Mouse (Mus musculus) limb, embryonic 14.5 days (tissue): ENCODE measurements around the gene Rab38. TPM values are rescaled to one million over a fixed set of nuclear protein-coding genes. Genes with fewer than 3 reads are reported as not detected.

Experiments
- ATAC-seq: fragments of 200-750 bp; cut with Nextera tagmentation; 2 replicates; pipeline ENCODE4 v1.8.0; 2017; ENCODE audit warnings: low read depth, moderate number of reproducible peaks, moderate TSS enrichment; ENCODE audit not compliant: low FRiP score
- DNase-seq: peaks from one replicate; pipeline ENCODE4 v3.0.0-alpha.2; 2015; ENCODE audit warnings: low spot score
- H3K27ac ChIP-seq: fragments of 300-500 bp; sonication (generic); replicated peaks from 2 replicates; pipeline ENCODE4 v1.5.1; 2014; ENCODE audit warnings: low read depth, mild to moderate bottlenecking, low read length, moderate library complexity, mixed read lengths
- H3K27me3 ChIP-seq: fragments of 300-500 bp; sonication (generic); 2 replicates; pipeline ENCODE4 v1.6.1; 2014; ENCODE audit warnings: low read length, mixed read lengths; ENCODE audit not compliant: control insufficient read depth, insufficient read depth
- H3K36me3 ChIP-seq: fragments of 300-500 bp; sonication (generic); 2 replicates; pipeline ENCODE4 v1.6.1; 2014; ENCODE audit warnings: mild to moderate bottlenecking, low read length, moderate library complexity, mixed read lengths; ENCODE audit not compliant: control insufficient read depth, insufficient read depth
- H3K4me1 ChIP-seq: fragments of 300-500 bp; sonication (generic); 2 replicates; pipeline ENCODE4 v1.6.1; 2014; ENCODE audit warnings: antibody characterized with exemption, low read length, mixed read lengths; ENCODE audit not compliant: control insufficient read depth, insufficient read depth
- H3K4me2 ChIP-seq: fragments of 300-500 bp; sonication (generic); replicated peaks from 2 replicates; pipeline ENCODE4 v1.6.1; 2014; ENCODE audit warnings: low read depth, mild to moderate bottlenecking, low read length, moderate library complexity; ENCODE audit not compliant: severe bottlenecking
- H3K4me3 ChIP-seq: fragments of 300-500 bp; sonication (generic); replicated peaks from 2 replicates; pipeline ENCODE4 v1.5.1; 2014; ENCODE audit warnings: low read length
- H3K9ac ChIP-seq: fragments of 300-500 bp; sonication (generic); 2 replicates; pipeline ENCODE4 v1.6.1; 2014; ENCODE audit warnings: mild to moderate bottlenecking, low read depth, low read length, moderate library complexity; ENCODE audit not compliant: severe bottlenecking
- H3K9me3 ChIP-seq: fragments of 300-500 bp; sonication (generic); 2 replicates; pipeline ENCODE4 v1.6.1; 2016; ENCODE audit warnings: low read length; ENCODE audit not compliant: control insufficient read depth
- POLR2A ChIP-seq: fragments of 200-500 bp; IDR thresholded peaks from 2 replicates; pipeline ENCODE4 v1.8.0; 2012; ENCODE audit warnings: inconsistent platforms, mild to moderate bottlenecking, moderate library complexity, borderline replicate concordance; ENCODE audit not compliant: insufficient read depth, insufficient read length; ENCODE audit errors: extremely low read depth
- WGBS: fragments of 180-500 bp; shearing (Covaris S2); extraction: QIAGEN DNeasy Blood & Tissue Kit; methylation state at CpG from one replicate; pipeline ENCODE4 v1.1.7; 2014; 5-methylcytosine and 5-hydroxymethylcytosine counted together
- polyA plus RNA-seq, 2 experiments: library from polyadenylated mRNA; depleted of rRNA in 1 of 2; stranded (reverse) in 1 of 2; unstranded in 1 of 2; fragments of >200 nt; fragmentation: Nextera tagmentation in 1 of 2; extraction: Ambion mirVana in 1 of 2; gene quantifications; 2 replicates each; pipeline versions ENCODE4 v1.2.1 to v1.2.3; 2012 to 2014

Rab38 gene
- polyA plus RNA-seq, 2 experiments: 18.8 to 43.0 TPM

DNA sequence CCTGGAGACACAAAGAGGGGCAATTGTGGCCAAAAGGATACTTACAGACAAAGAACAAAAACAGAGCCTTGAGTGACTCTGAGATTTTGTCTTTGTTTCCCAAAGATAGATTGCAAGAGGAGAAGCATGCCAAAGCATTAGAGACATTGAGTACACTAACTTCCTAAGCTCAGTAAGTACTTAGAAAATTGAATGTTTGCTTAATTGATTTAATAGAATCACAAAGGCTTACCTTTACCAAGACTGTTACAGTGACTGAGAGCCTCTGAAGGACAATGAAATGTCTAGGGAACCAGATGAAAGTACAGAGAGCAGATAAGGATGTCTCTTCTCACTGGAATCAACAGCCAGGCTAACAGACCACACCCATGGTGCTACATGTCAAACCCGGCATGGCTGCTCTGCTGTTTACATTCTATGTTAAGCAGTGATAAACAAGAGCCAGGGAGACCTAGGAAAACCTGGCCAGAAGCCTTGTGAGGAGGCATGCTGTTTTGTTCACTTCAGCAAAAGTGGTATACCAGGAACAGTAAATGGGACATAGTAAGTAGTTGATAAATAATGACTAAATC lies 97.1 kb downstream of the Rab38 start:
- TF ChIP-seq POLR2A: no peak
- ATAC-seq (no peak), DNase-seq (no peak)
- H3K36me3 ChIP-seq: no peaks in the 10 kb centered on the region
- WGBS: 27% methylated on average over 1 of the region's 1 CpGs
- H3K4me3 ChIP-seq: no peak overlapping the region
- H3K9ac ChIP-seq: no peak overlapping the region
- H3K27ac ChIP-seq: no peak overlapping the region
- no peaks in the 10 kb centered on the region for H3K27me3 ChIP-seq
- no peaks in the 10 kb centered on the region for H3K4me1 ChIP-seq
- no peaks in the 10 kb centered on the region for H3K9me3 ChIP-seq
- H3K4me2 ChIP-seq: no peak overlapping the region

GRCm38 (mm10) chr7:88536127-88536531 lies 106.1 kb downstream of the Rab38 start:
- ATAC-seq (no peak), DNase-seq (no peak)
- Histone ChIP-seq H3K9ac (no peak overlapping the region), H3K4me3 (no peak overlapping the region), H3K27me3 (no peaks in the 10 kb centered on the region), H3K27ac (no peak overlapping the region), H3K4me2 (no peak overlapping the region), H3K36me3 (no peaks in the 10 kb centered on the region), H3K9me3 (no peaks in the 10 kb centered on the region), H3K4me1 (no peaks in the 10 kb centered on the region)
- TF ChIP-seq POLR2A: no peak

GRCm38 (mm10) chr7:88536743-88537142 lies 106.7 kb downstream of the Rab38 start:
- Histone ChIP-seq H3K9ac (no peak overlapping the region), H3K27me3 (no peaks in the 10 kb centered on the region), H3K36me3 (no peaks in the 10 kb centered on the region), H3K4me3 (no peak overlapping the region), H3K9me3 (no peaks in the 10 kb centered on the region), H3K4me1 (no peaks in the 10 kb centered on the region), H3K4me2 (no peak overlapping the region), H3K27ac (no peak overlapping the region)
- no peak for TF ChIP-seq POLR2A
- ATAC-seq: no peak
- WGBS: 50% methylated on average over 3 of the region's 3 CpGs
- DNase-seq: no peak

Other genes starting within 250 kb of the Rab38 start
- 18.2 and 19.3 TPM in 2 replicates for gene Ctsc, start 152.2 kb upstream of the Rab38 start, polyA plus RNA-seq (2012; rRNA removed)
- 66.4 and 66.9 TPM in 2 replicates for gene Ctsc, start 152.2 kb upstream of the Rab38 start, polyA plus RNA-seq (2014; fragmentation: Nextera tagmentation; extraction: Ambion mirVana)